Mouse (Mus musculus) large intestine, adult 2 months (tissue): ENCODE results near the gene Cers2. TPM values are rescaled to one million over a fixed set of nuclear protein-coding genes. Genes with fewer than 3 reads are reported as not detected.
"Not testable (repeated sequence)": the region's sequence is repeated elsewhere in the genome, so short reads cannot be mapped to it uniquely, and the experiment has no call there.

Source experiments
- DNase-seq: peaks from one replicate; pipeline ENCODE4 v3.0.0-alpha.2; 2012; ENCODE audit warnings: low read depth, low spot score
- WGBS: fragments of 180-500 bp; shearing (Covaris S2); methylation state at CpG from one replicate; pipeline ENCODE4 v1.1.7; 2018; 5-methylcytosine and 5-hydroxymethylcytosine counted together
- polyA plus RNA-seq: library from polyadenylated mRNA; depleted of rRNA; stranded (reverse); fragments of >200 nt; gene quantifications from 2 replicates; pipeline ENCODE4 v1.2.3, GENCODE M21; 2012; rRNA removed

Gene Cers2
- polyA plus RNA-seq, 1 experiment, result 76.3 TPM

DNA sequence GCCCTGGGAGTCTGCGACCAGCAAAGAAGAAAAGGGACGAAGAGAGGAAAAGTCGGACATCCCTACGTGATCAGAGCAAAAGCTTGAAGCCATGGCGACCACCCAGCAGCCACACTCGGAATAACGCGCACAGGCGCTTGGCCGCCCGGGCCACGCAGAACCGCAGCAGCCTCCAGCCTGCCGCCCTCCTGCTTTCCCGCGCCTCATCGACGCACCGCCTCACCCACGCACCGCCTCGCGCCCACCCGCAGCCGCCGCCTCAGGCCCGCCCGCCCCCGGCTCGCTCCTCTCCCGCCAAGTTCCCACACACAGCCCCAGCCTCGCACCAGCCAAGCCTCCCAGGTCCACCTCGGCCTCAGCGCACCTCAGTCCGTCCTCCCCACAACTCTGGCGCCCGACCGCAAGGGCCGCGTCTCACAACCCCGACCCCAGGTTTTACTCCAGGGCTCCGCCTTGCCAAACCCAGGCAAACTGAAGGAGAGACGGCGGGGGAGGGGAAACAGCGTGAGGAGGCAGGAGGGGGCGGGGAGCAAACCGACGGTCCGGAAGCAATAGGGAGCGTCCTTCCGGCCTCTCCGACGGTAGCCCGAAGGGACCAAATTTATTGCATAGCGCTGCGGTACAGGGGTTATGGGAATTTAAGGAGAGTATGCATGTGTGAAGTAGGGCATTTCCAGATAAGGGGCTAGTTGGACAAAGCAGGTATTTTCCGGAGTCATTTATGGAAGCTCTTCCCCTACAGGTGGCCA lies 42.3 kb downstream of the Cers2 start, which contains the start of gene Setdb1:
Gene Setdb1 (minus strand): TSS at position 502 of the 749 bp plus-strand sequence.
- DNase-seq, result peak; percentile 84
- WGBS, result under 1% methylated on average over 33 of the region's 57 CpGs

DNA sequence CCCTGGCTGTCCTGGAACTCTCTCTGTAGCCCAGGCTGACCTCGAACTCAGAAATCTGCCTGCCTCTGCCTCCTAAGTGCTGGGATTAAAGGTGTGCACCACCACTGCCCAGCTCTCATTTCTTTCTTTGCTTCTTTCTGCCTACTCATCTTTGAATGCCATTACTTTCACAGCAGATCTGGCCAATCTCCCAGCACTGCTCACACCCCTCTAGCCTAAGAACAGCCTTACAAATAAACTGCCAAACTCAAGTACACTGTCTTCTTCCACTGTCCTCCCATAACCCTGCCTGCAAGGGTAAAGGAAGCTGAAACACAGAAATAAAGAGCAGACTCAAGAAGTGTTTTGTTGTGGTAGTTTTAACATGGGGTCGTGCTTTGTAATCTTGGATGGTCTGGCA lies 43.2 kb downstream of the Cers2 start:
- WGBS, result 97% methylated on average over 2 of the region's 2 CpGs
- DNase-seq, result no peak

DNA sequence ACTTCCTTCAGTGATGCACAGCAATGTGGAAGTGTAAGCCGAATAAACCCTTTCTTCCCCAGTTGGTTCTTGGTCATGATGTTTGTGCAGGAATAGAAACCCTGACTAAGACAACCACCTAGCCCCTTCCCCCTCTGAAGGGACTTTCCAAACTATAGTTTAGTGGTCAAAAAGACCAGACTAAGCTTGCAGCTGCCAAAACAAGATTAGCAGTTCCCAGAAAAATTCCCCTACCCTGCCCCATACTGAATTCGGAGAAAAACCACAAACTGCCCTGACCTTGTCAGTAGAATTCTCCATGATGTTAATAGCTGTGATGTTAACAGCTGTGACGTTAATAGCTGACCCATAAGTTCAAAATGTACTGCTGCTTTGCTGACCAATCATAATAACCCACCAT lies 45.7 kb downstream of the Cers2 start:
- 72% methylated on average over 3 of the region's 3 CpGs for WGBS

DNA sequence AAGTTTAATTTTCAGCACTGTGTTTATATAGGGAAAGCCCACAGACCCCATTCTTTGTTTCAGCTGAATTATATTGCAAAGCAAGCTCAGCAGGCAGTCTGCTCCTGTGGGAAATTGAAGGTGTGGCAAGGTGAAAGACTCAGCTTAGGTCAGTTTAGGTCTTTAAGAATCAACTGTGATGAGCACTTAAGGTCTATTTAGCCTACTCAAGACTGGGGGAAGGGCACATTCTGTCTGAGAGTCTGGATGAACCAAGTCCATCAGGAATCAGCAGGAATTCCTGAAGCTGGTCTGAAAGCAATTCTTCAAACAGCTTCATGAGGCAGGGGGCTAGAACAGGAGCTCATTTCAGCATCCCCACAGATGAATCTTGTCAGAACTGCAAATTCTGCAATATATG lies 55.5 kb downstream of the Cers2 start:
- DNase-seq, result no peak

More for the DNA sequence above, 45.7 kb downstream of the Cers2 start:
- not testable (repeated sequence) for DNase-seq

Other genes with a start within 250 kb of the Cers2 start
- gene Pip5k1a, start 207.9 kb upstream of the Cers2 start, polyA plus RNA-seq, result 12.1 and 15.6 TPM in 2 replicates
- gene Vps72, start 203.8 kb upstream of the Cers2 start, polyA plus RNA-seq, result 38.7 and 48.3 TPM in 2 replicates
- 0.71 and 0.73 TPM in 2 replicates for gene Tmod4, start 190.3 kb upstream of the Cers2 start, polyA plus RNA-seq
- 45.6 and 51.2 TPM in 2 replicates for gene Scnm1, start 180.8 kb upstream of the Cers2 start, polyA plus RNA-seq
- 7.6 and 7.7 TPM in 2 replicates for gene Lysmd1, start 180.7 kb upstream of the Cers2 start, polyA plus RNA-seq
- gene Tnfaip8l2, start 172.4 kb upstream of the Cers2 start, polyA plus RNA-seq, result 30.8 and 46.2 TPM in 2 replicates
- gene Sema6c, start 154.3 kb upstream of the Cers2 start, polyA plus RNA-seq, result 1.4 and 2.6 TPM in 2 replicates
- 9.2 and 16.1 TPM in 2 replicates for gene Gabpb2, start 96.9 kb upstream of the Cers2 start, polyA plus RNA-seq
- gene Cdc42se1, start 86.1 kb upstream of the Cers2 start, polyA plus RNA-seq, result 67.2 and 80.0 TPM in 2 replicates
- gene Mllt11, start 82.6 kb upstream of the Cers2 start, polyA plus RNA-seq, result 18.9 and 21.6 TPM in 2 replicates
- gene Gm128, start 73.2 kb upstream of the Cers2 start, polyA plus RNA-seq, result 0.05 TPM in 2 replicates
- 0.24 and 0.36 TPM in 2 replicates for gene Bnipl, start 63.6 kb upstream of the Cers2 start, polyA plus RNA-seq
- 71.9 and 82.6 TPM in 2 replicates for gene Mindy1, start 33.4 kb upstream of the Cers2 start, polyA plus RNA-seq
- gene Prune1, start 32.7 kb upstream of the Cers2 start, polyA plus RNA-seq, result 15.7 and 18.8 TPM in 2 replicates
- gene Anxa9, start 7.6 kb upstream of the Cers2 start, polyA plus RNA-seq, result 0.84 and 1.1 TPM in 2 replicates
- gene Setdb1, start 42.4 kb downstream of the Cers2 start, polyA plus RNA-seq, result 9.8 and 13.4 TPM in 2 replicates
- gene 4930558C23Rik, start 88.0 kb downstream of the Cers2 start, polyA plus RNA-seq, result not detected in 2 replicates
- gene Arnt, start 119.6 kb downstream of the Cers2 start, polyA plus RNA-seq, result 15.8 and 23.9 TPM in 2 replicates
- 2.7 and 3.3 TPM in 2 replicates for gene Ctsk, start 184.5 kb downstream of the Cers2 start, polyA plus RNA-seq
- gene Ctss, start 212.0 kb downstream of the Cers2 start, polyA plus RNA-seq, result 68.2 and 83.0 TPM in 2 replicates
- not detected in 2 replicates for gene Hormad1, start 244.9 kb downstream of the Cers2 start, polyA plus RNA-seq